Mouse (Mus musculus) CH12.LX (cell line): ENCODE results near the gene Tmem87b. TPM values are rescaled to one million over a fixed set of nuclear protein-coding genes. Genes with fewer than 3 reads are reported as not detected.

Source experiments
- DNase-seq: peaks from one replicate; pipeline ENCODE4 v3.0.0-alpha.2; 2013; ENCODE audit errors: extremely low read depth
- H3K27ac ChIP-seq: 2 replicates; pipeline ENCODE4 v1.5.1; 2012; ENCODE audit warnings: low read depth, mild to moderate bottlenecking, control low read depth, moderate library complexity; ENCODE audit not compliant: insufficient read depth
- H3K27me3 ChIP-seq: replicated peaks from 2 replicates; pipeline ENCODE3; 2012; ENCODE audit warnings: inconsistent platforms
- H3K36me3 ChIP-seq, 2 experiments: replicated peaks in 1 of 2; 2 replicates each; pipeline versions ENCODE3 to v1.6.1; 2012; ENCODE audit warnings: inconsistent platforms in 1 of 2, low read length in 1 of 2, mild to moderate bottlenecking in 1 of 2, mixed read lengths in 1 of 2, moderate library complexity in 1 of 2; ENCODE audit not compliant: control insufficient read depth in 1 of 2, insufficient read depth in 1 of 2
- H3K4me1 ChIP-seq, 2 experiments: 2 replicates each; pipeline ENCODE4 v1.6.1; 2012; ENCODE audit warnings: inconsistent platforms in 1 of 2, moderate library complexity in 1 of 2; ENCODE audit not compliant: insufficient read depth in 2 of 2, control insufficient read depth in 1 of 2
- H3K4me2 ChIP-seq: 2 replicates; pipeline ENCODE4 v1.6.1; 2012; ENCODE audit warnings: low read depth, mild to moderate bottlenecking, control low read depth; ENCODE audit not compliant: poor library complexity, insufficient read depth, severe bottlenecking
- H3K4me3 ChIP-seq, 3 experiments: fragments of 150-350 bp in 1 of 3; sonication (generic) in 1 of 3; replicated peaks in 1 of 3; 2 replicates each; pipeline versions ENCODE3 to v1.5.1; 2011 to 2012; ENCODE audit warnings: low read depth in 2 of 3, low read length in 2 of 3, mild to moderate bottlenecking in 2 of 3, moderate library complexity in 2 of 3, control low read depth in 1 of 3, improper control_type of control experiment in 1 of 3, inconsistent platforms in 1 of 3, mixed read lengths in 1 of 3; ENCODE audit not compliant: poor library complexity in 1 of 3
- H3K79me2 ChIP-seq: replicated peaks from 2 replicates; pipeline ENCODE4 v1.6.1; 2012; ENCODE audit warnings: mild to moderate bottlenecking, moderate library complexity; ENCODE audit not compliant: control insufficient read depth, poor library complexity, insufficient read depth, severe bottlenecking; ENCODE audit errors: extremely low read depth
- H3K9ac ChIP-seq: 2 replicates; pipeline ENCODE4 v1.6.1; 2012; ENCODE audit warnings: low read depth, mild to moderate bottlenecking, control low read depth, moderate library complexity; ENCODE audit not compliant: insufficient read depth
- H3K9me3 ChIP-seq: replicated peaks from 2 replicates; pipeline ENCODE3; 2012; ENCODE audit warnings: low read length, inconsistent platforms, mixed read lengths
- CHD1 ChIP-seq: IDR thresholded peaks from 2 replicates; pipeline ENCODE4 v1.6.1; 2012; ENCODE audit warnings: low read depth, low read length, improper control_type of control experiment, inconsistent platforms
- ETS1 ChIP-seq: conservative IDR thresholded peaks from 2 replicates; pipeline ENCODE4 v1.6.1; 2012; ENCODE audit warnings: low read depth, mild to moderate bottlenecking, inconsistent platforms, low read length, improper control_type of control experiment, moderate library complexity
- KAT2A ChIP-seq: IDR thresholded peaks from 2 replicates; pipeline ENCODE4 v1.6.1; 2012; ENCODE audit warnings: low read length, improper control_type of control experiment, inconsistent platforms; ENCODE audit not compliant: insufficient replicate concordance
- POLR2A ChIP-seq: IDR thresholded peaks from 2 replicates; pipeline ENCODE4 v1.6.1; 2011; ENCODE audit warnings: low read depth, mild to moderate bottlenecking, improper control_type of control experiment, low read length
- RCOR1 ChIP-seq: conservative IDR thresholded peaks from 2 replicates; pipeline ENCODE4 v1.6.1; 2012; ENCODE audit warnings: low read depth, mild to moderate bottlenecking, inconsistent platforms, low read length, improper control_type of control experiment
- SMC3 ChIP-seq: IDR thresholded peaks from 2 replicates; pipeline ENCODE4 v1.6.1; 2011; ENCODE audit warnings: low read depth, low read length, improper control_type of control experiment
- ZC3H11A ChIP-seq: IDR thresholded peaks from 2 replicates; pipeline ENCODE4 v1.6.1; 2012; ENCODE audit warnings: low read depth, mild to moderate bottlenecking, inconsistent platforms, low read length, improper control_type of control experiment
- ZMIZ1 ChIP-seq: IDR thresholded peaks from 2 replicates; pipeline ENCODE4 v1.6.1; 2012; ENCODE audit warnings: low read depth, mild to moderate bottlenecking, inconsistent platforms, low read length, improper control_type of control experiment
- dilution Hi-C: fragments of 300-500 bp; cut with MboI; formaldehyde crosslinking; loops from 2 replicates; pipeline ENCODE4 v1.14.3; 2020; ENCODE audit warnings: low sequenced_read_pairs; ENCODE audit not compliant: extremely low pct_unique_long_range_greater_than_20kb, extremely low pct_ligation_motif_present
- in situ Hi-C: fragments of 300-500 bp; cut with MboI; formaldehyde crosslinking; loops from 3 replicates; pipeline ENCODE4 v1.14.3; 2019; ENCODE audit warnings: low sequenced_read_pairs, low pct_ligation_motif_present, low pct_unique_long_range_greater_than_20kb, mixed read lengths
- polyA plus RNA-seq: library from polyadenylated mRNA; unstranded; fragments of >175 nt; gene quantifications from 2 replicates; pipeline ENCODE4 v1.2.1, GENCODE M21; 2012; ENCODE audit warnings: low read depth; ENCODE audit not compliant: insufficient read length
- total RNA-seq, 2 experiments: library from RNA; depleted of rRNA; stranded (reverse); fragments of 300-350 nt in 1 of 2; fragments of >200 nt in 1 of 2; gene quantifications; 2 replicates each; pipeline ENCODE4 v1.2.3; 2012 to 2014

Tmem87b gene
- total and polyA plus RNA-seq, 3 experiments = 5.3 to 6.6 (median 6.2) TPM

DNA sequence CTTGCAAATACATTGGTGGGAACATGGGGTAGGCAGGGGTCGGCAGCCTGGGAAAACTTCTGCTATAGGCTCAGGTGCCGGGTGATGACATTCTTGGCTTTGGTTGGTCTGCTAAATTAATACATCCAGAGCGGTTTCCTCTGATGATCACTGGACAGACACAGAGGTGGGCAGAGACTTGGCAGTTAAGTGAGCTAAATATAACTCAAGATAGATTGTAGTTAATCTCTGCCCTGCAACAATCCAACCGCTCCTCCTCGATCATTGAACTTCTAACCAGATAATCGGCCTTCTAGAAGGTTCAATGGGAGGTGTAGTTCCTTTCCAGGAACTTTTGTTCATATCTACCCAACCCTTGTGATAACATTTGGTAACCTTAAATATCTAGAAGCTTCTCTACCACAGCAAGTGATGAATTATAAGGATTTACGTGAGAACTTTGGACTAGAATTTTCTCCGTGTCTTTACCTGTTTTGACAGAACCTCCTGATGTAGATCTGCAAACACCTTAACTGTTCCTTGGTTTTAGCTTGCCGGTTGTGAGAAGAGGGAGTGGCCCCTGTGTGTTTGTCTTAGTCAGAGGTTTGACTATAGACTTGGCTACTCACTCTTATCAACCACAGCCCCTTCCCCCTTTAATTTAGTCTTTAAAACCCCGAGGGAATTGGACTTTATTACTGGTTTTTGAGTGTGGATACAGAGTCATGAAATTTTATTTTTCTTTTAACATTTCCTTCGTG is 26.9 kb upstream of the Tmem87b start:
- Histone ChIP-seq H3K4me2 (no peak overlapping the region), H3K4me3 (no peak overlapping the region), H3K27me3 (no peaks in the 10 kb centered on the region), H3K36me3 (no peaks in the 10 kb centered on the region), H3K4me1 (no peaks in the 10 kb centered on the region), H3K79me2 (no peaks in the 10 kb centered on the region), H3K27ac (no peak overlapping the region), H3K9ac (no peak overlapping the region), H3K9me3 (no peaks in the 10 kb centered on the region)
- DNase-seq = no peak
- no peak for TF ChIP-seq ZMIZ1
- no peak for TF ChIP-seq SMC3
- no peak for TF ChIP-seq ETS1
- TF ChIP-seq KAT2A = no peak
- in situ Hi-C loops = no loop called here
- dilution Hi-C loops = no loop called here

DNA sequence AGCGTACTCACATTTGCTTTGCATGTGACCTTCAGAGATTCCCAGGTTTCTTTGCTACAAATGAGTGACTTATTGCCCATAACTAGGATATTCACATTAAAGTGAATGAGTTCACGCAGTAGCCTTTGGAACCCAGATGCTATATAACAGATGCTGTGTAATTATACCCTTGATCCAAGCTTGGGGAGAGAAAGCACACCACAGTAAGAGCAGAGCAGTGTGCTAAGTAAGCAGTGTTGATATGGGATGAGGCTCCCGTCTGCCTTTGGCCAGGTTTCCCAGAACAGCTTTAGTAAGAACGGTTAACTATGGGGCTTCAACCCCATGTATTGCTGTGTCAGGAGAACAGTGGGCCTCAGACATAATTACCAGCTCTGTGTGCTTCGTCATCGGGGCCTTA is 24.0 kb upstream of the Tmem87b start:
- DNase-seq = no peak
- Histone ChIP-seq H3K4me1 (no peaks in the 10 kb centered on the region), H3K9me3 (no peaks in the 10 kb centered on the region), H3K27me3 (no peaks in the 10 kb centered on the region), H3K27ac (no peak overlapping the region), H3K79me2 (no peaks in the 10 kb centered on the region), H3K4me2 (no peak overlapping the region), H3K36me3 (no peaks in the 10 kb centered on the region), H3K4me3 (no peak overlapping the region), H3K9ac (no peak overlapping the region)
- TF ChIP-seq ZC3H11A = no peak
- dilution Hi-C loops = no loop called here
- in situ Hi-C loops = no loop called here

DNA sequence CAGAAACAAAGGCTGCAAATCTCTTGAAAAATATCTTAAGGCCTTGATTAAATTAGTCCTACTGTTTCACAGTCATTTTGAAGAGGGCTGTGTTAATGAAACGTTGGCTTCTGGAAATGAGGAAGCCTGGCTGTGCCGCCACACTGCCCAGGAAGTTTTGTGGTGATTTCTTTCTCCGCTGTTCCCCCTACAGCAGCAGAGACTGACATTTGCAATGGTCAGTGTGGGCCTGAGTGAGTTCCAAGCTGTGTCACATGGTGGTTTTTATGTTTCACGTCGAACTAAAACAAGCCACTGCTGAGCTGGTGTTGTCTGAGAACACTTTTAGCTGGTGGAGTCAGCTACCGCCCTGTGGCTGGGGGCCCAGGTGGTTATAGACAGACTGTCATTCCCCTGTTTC is 21.5 kb upstream of the Tmem87b start:
- H3K27ac ChIP-seq = no peak overlapping the region

More for the DNA sequence above, 21.5 kb upstream of the Tmem87b start:
- Histone ChIP-seq H3K4me2 (no peak overlapping the region), H3K4me3 (no peak overlapping the region), H3K4me1 (no peaks in the 10 kb centered on the region), H3K36me3 (no peaks in the 10 kb centered on the region), H3K79me2 (no peaks in the 10 kb centered on the region), H3K27me3 (no peaks in the 10 kb centered on the region), H3K9ac (no peak overlapping the region), H3K9me3 (peaks cover 4% of the 10 kb centered on the region)
- dilution Hi-C loops (no loop called here), in situ Hi-C loops (no loop called here)
- TF ChIP-seq RCOR1 = no peak
- TF ChIP-seq POLR2A = no peak
- no peak for TF ChIP-seq CHD1
- TF ChIP-seq ZMIZ1 = no peak
- no peak for DNase-seq
